Mouse (Mus musculus) liver, embryonic 14.5 days (tissue): ENCODE measurements at regions not wholly inside any gene's neighbourhood (a gene's known extent, or its start where the extent isn't known, plus 50 kb on each side); places are given as distances from the start of the nearest gene placed in this dataset.

Experiments
- CTCF ChIP-seq: IDR thresholded peaks from 2 replicates; pipeline ENCODE4 v1.5.1; 2016; ENCODE audit warnings: antibody characterized with exemption, low read depth, control low read depth
- EP300 ChIP-seq: IDR thresholded peaks from 2 replicates; pipeline ENCODE4 v1.6.1; 2016; ENCODE audit warnings: antibody characterized with exemption, low read depth

- TF ChIP-seq CTCF (no peak), EP300 (no peak)
Observed at GRCm38 (mm10) chr4:120340686-120341085, 53.5 kb upstream of the Foxo6 start.
